Mouse (Mus musculus): Measurements from ENCODE around the gene Fam243. TPM values are rescaled to one million over a fixed set of nuclear protein-coding genes. Genes with fewer than 3 reads are reported as not detected.

Fam243 gene
- polyA plus RNA-seq, 1 experiment: 108 TPM

DNA sequence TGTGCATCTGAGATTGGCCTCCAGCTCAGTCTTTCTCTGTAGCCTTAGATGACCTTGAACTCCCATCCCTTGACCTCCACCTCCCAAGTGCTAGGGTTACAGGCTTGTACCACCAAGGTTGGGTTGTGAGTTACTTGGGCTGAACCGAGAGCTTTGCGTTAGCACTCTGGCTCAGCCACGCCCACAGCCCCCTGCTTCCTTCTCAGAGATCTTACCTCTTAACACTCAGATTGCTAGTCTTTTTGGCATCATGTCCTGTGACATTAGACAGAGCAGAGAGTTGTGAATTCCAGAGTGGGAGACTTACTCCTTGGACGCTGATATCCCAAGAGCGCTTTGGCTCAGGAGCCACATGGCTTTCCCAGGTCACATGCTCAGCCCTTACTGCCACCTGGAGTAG, 18.7 kb downstream of the Fam243 start:
- TF ChIP-seq CTCF (IDR thresholded peaks at IDR 0.05; ENCODE audit: control insufficient read depth, insufficient read depth, insufficient replicate concordance, low read depth, low read length) (no peak), POLR2A (IDR thresholded peaks at IDR 0.05; ENCODE audit: control insufficient read depth, low read depth, low read length) (no peak)
- H3K4me1 ChIP-seq (ENCODE audit: control insufficient read depth, insufficient read depth, low read length): peaks cover 13% of the 10 kb centered on the region
- H3K4me3 ChIP-seq (ENCODE audit: control insufficient read depth, low read depth, low read length): no peak overlapping the region
- no peaks in the 10 kb centered on the region for H3K36me3 ChIP-seq (ENCODE audit: control insufficient read depth, insufficient read depth, low read length)
- no peaks in the 10 kb centered on the region for H3K27me3 ChIP-seq (ENCODE audit: control insufficient read depth, insufficient read depth, low read length)
- no peak overlapping the region for H3K27ac ChIP-seq (ENCODE audit: control insufficient read depth, insufficient read depth, low read depth, low read length)

GRCm38 (mm10) chr16:92301989-92302388, 19.3 kb downstream of the Fam243 start:
- H3K4me3 ChIP-seq (ENCODE audit: control insufficient read depth, low read depth, low read length): peak overlapping the region; percentile 97; the same call in 1 of the 2 replicates
- peaks cover 13% of the 10 kb centered on the region for H3K4me1 ChIP-seq (ENCODE audit: control insufficient read depth, insufficient read depth, low read length)
- no peak overlapping the region for H3K27ac ChIP-seq (ENCODE audit: control insufficient read depth, insufficient read depth, low read depth, low read length)
- H3K27me3 ChIP-seq (ENCODE audit: control insufficient read depth, insufficient read depth, low read length): no peaks in the 10 kb centered on the region
- TF ChIP-seq POLR2A (IDR thresholded peaks at IDR 0.05; ENCODE audit: control insufficient read depth, low read depth, low read length) (no peak), CTCF (IDR thresholded peaks at IDR 0.05; ENCODE audit: control insufficient read depth, insufficient read depth, insufficient replicate concordance, low read depth, low read length) (no peak)
- no peaks in the 10 kb centered on the region for H3K36me3 ChIP-seq (ENCODE audit: control insufficient read depth, insufficient read depth, low read length)

GRCm38 (mm10) chr16:92301412-92301806, 19.8 kb downstream of the Fam243 start:
- H3K27me3 ChIP-seq (ENCODE audit: control insufficient read depth, insufficient read depth, low read length): no peaks in the 10 kb centered on the region
- H3K4me3 ChIP-seq (ENCODE audit: control insufficient read depth, low read depth, low read length): peak overlapping the region; percentile 97
- no peaks in the 10 kb centered on the region for H3K36me3 ChIP-seq (ENCODE audit: control insufficient read depth, insufficient read depth, low read length)
- H3K27ac ChIP-seq (ENCODE audit: control insufficient read depth, insufficient read depth, low read depth, low read length): peak overlapping the region; percentile 74
- TF ChIP-seq POLR2A (IDR thresholded peaks at IDR 0.05; ENCODE audit: control insufficient read depth, low read depth, low read length) (no peak), CTCF (IDR thresholded peaks at IDR 0.05; ENCODE audit: control insufficient read depth, insufficient read depth, insufficient replicate concordance, low read depth, low read length) (no peak)
- peaks cover 13% of the 10 kb centered on the region for H3K4me1 ChIP-seq (ENCODE audit: control insufficient read depth, insufficient read depth, low read length)

GRCm38 (mm10) chr16:92300649-92301411, 20.4 kb downstream of the Fam243 start, which contains the start of gene Smim11:
Smim11 (plus strand) TSS chr16:92301286.
- Histone ChIP-seq H3K27me3 (ENCODE audit: control insufficient read depth, insufficient read depth, low read length) (no peaks in the 10 kb centered on the region), H3K4me1 (ENCODE audit: control insufficient read depth, insufficient read depth, low read length) (peaks cover 13% of the 10 kb centered on the region), H3K36me3 (ENCODE audit: control insufficient read depth, insufficient read depth, low read length) (no peaks in the 10 kb centered on the region), H3K27ac (ENCODE audit: control insufficient read depth, insufficient read depth, low read depth, low read length) (peak within 1 kb of the TSS; percentile 79), H3K4me3 (ENCODE audit: control insufficient read depth, low read depth, low read length) (peak within 1 kb of the TSS; percentile 97)
- TF ChIP-seq CTCF (IDR thresholded peaks at IDR 0.05; ENCODE audit: control insufficient read depth, insufficient read depth, insufficient replicate concordance, low read depth, low read length) (no peak), POLR2A (IDR thresholded peaks at IDR 0.05; ENCODE audit: control insufficient read depth, low read depth, low read length) (peak; percentile 72; the same call in 1 of the 2 replicates)

DNA sequence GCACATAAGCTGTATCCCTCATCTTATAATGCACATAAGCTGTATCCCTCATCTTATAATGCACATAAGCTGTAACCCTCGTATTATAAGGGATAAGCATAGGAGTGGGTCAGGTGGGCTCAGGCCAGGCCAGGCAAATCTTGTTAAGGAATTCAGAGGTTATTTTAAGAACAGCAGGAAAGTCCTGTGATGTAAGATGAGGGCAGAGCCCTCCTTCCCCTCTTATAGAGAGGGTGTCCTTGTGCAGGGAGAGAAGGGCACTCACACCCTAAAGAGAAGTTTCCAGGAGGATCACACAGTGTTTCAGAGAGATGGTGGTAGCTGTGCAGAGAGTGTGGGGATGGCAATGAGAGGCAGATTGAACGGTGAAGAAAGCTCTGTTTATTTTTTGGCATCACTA, 25.9 kb downstream of the Fam243 start:
- no peak overlapping the region for H3K27ac ChIP-seq (ENCODE audit: control insufficient read depth, insufficient read depth, low read depth, low read length)
- no peak for TF ChIP-seq POLR2A (IDR thresholded peaks at IDR 0.05; ENCODE audit: control insufficient read depth, low read depth, low read length)
- TF ChIP-seq CTCF (IDR thresholded peaks at IDR 0.05; ENCODE audit: control insufficient read depth, insufficient read depth, insufficient replicate concordance, low read depth, low read length): no peak

GRCm38 (mm10) chr16:92294267-92294970, 26.8 kb downstream of the Fam243 start:
- no peaks in the 10 kb centered on the region for H3K27me3 ChIP-seq (ENCODE audit: control insufficient read depth, insufficient read depth, low read length)
- no peak overlapping the region for H3K27ac ChIP-seq (ENCODE audit: control insufficient read depth, insufficient read depth, low read depth, low read length)
- no peaks in the 10 kb centered on the region for H3K4me1 ChIP-seq (ENCODE audit: control insufficient read depth, insufficient read depth, low read length)
- no peaks in the 10 kb centered on the region for H3K36me3 ChIP-seq (ENCODE audit: control insufficient read depth, insufficient read depth, low read length)
- no peak for TF ChIP-seq POLR2A (IDR thresholded peaks at IDR 0.05; ENCODE audit: control insufficient read depth, low read depth, low read length)
- TF ChIP-seq CTCF (IDR thresholded peaks at IDR 0.05; ENCODE audit: control insufficient read depth, insufficient read depth, insufficient replicate concordance, low read depth, low read length): no peak
- no peak overlapping the region for H3K4me3 ChIP-seq (ENCODE audit: control insufficient read depth, low read depth, low read length)

More for the DNA sequence above, 25.9 kb downstream of the Fam243 start:
- H3K4me3 ChIP-seq (ENCODE audit: control insufficient read depth, low read depth, low read length): no peak overlapping the region
- no peaks in the 10 kb centered on the region for H3K36me3 ChIP-seq (ENCODE audit: control insufficient read depth, insufficient read depth, low read length)
- H3K27me3 ChIP-seq (ENCODE audit: control insufficient read depth, insufficient read depth, low read length): no peaks in the 10 kb centered on the region
- H3K4me1 ChIP-seq (ENCODE audit: control insufficient read depth, insufficient read depth, low read length): peaks cover 1% of the 10 kb centered on the region

DNA sequence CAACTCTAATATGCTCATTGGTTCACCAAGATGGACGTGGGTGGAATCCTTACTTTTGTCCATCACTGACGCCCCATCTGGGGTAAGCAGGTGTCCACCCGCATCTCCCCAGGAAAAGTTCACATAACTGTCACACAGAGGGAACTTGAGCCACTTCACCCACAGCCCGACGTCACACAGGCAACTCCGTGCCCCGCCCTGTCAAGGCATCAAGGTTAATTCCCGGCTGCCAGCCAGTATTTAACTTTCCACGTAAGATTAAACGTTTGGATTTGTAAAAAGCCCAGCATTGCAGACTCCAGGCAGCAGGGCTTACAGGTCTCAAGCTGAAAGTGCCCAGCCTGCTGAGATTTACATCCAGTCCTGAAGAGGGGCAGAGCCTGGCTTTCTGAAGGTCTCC, 29.1 kb downstream of the Fam243 start, which contains the start of gene Kcne2:
Kcne2 (plus strand) TSS at position 289 of the 400 bp plus-strand sequence.
- TF ChIP-seq POLR2A (IDR thresholded peaks at IDR 0.05; ENCODE audit: control insufficient read depth, low read depth, low read length) (no peak), CTCF (IDR thresholded peaks at IDR 0.05; ENCODE audit: control insufficient read depth, insufficient read depth, insufficient replicate concordance, low read depth, low read length) (no peak)
- no peak within 1 kb of the TSS for H3K27ac ChIP-seq (ENCODE audit: control insufficient read depth, insufficient read depth, low read depth, low read length)
- H3K4me1 ChIP-seq (ENCODE audit: control insufficient read depth, insufficient read depth, low read length): no peaks in the 10 kb centered on the region
- H3K36me3 ChIP-seq (ENCODE audit: control insufficient read depth, insufficient read depth, low read length): no peaks in the 10 kb centered on the region
- H3K27me3 ChIP-seq (ENCODE audit: control insufficient read depth, insufficient read depth, low read length): no peaks in the 10 kb centered on the region
- no peak within 1 kb of the TSS for H3K4me3 ChIP-seq (ENCODE audit: control insufficient read depth, low read depth, low read length)
